Mouse (Mus musculus) CD4-positive, CD25-positive, alpha-beta regulatory T cell, adult 2 months (primary cell): Measurements from ENCODE around the gene Ptprg.
"Not testable (repeated sequence)": the region's sequence is repeated elsewhere in the genome, so short reads cannot be mapped to it uniquely, and the experiment has no call there.

Experiments used
- DNase-seq: peaks from one replicate; pipeline ENCODE4 v3.0.0-alpha.2; 2012; ENCODE audit warnings: low read depth, low spot score

The Ptprg gene

GRCm38 (mm10) chr14:12199956-12200950 is 646.9 kb downstream of the Ptprg start:
- no peak for DNase-seq

DNA sequence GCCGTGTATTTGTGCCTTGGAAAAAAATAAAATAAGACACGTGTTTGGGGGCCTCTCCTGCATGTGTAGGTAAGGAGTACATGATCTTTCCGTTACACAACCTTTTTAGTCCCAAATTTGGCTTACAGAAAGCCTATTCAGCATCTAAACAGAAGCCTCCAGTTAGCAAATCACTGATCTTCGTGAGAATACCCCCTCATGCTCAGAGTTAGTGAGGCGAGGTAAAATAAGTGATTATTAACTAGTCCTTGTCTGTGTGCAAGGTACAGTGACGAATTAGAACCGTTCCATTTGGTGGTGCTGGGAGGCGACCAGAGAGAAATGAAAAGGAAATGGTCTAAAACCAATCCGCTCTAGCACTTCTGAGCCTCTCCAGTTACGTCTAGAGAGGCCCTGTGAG is 648.9 kb downstream of the Ptprg start:
- DNase-seq: no peak

DNA sequence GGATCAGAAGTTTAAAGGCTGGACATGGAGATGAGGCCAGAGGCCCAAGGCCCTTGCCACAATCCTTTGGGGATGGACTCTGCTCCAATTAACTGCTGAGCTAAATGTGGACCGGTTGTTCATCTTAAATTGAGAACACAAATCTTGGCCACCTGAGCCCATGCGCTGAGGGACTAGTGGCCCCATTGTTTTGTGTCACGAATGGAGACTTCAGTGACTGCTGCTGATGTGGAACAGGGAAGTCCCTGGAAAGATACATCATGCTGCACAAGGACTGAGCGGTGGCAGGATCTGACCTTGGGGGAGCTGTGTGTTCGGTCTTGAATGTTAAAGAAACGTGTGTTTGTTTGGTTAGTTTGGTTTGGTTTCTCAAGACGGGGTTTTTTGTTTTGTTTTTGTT is 649.7 kb downstream of the Ptprg start:
- no peak for DNase-seq

DNA sequence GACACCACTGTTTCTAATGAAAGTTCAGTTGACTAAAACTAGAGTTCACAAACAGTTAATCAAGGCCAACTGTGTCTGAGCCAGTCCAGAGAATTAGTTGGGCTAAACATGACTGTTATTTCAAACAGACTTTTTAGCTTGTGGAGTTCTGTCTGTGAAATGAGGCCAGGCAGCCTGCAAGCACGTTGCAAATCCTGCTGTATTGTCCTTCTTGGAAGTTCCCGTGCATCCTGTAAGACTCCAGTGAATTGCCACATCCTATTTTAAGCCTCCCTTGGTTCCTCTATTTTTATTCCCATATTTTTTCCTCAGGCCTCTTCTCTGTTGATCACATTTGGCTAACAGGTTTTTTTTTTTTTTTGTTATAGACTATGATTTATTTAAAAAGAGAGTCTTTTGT is 652.8 kb downstream of the Ptprg start:
- no peak for DNase-seq

- DNase-seq: peak; percentile 22
Observed at GRCm38 (mm10) chr14:12208554-12208953, 655.2 kb downstream of the Ptprg start.

- no peak for DNase-seq
Observed at GRCm38 (mm10) chr14:12218544-12219150, 665.3 kb downstream of the Ptprg start.

GRCm38 (mm10) chr14:12219877-12220276 is 666.5 kb downstream of the Ptprg start:
- DNase-seq: no peak

GRCm38 (mm10) chr14:12220540-12220939 is 667.2 kb downstream of the Ptprg start:
- DNase-seq: no peak

DNA sequence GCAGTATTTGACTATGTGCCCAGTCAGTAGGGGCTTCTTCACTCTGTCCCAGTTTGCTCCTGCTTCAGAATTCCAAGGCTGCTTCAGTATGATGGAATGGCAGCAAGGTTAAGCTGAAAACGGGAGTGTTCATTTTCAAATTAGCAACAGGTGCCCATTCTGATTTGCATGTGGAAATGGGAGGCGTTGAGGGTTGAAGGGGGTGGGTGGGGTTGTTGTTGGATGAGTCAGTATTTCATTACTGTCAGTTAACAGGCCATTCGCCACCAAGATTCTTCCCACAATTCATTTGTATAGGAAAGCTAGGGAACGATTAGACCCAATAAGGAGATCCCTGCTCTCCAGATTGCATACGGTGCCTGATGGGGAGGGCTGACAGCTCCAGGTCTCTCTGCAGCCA is 668.2 kb downstream of the Ptprg start:
- DNase-seq: no peak

- no peak for DNase-seq
Observed at GRCm38 (mm10) chr14:12243726-12244125, 690.4 kb downstream of the Ptprg start.

GRCm38 (mm10) chr14:12276031-12276430 is 722.7 kb downstream of the Ptprg start:
- DNase-seq: no peak

GRCm38 (mm10) chr14:12283641-12284040 is 730.3 kb downstream of the Ptprg start, which contains the start of gene Gm49355:
Gene Gm49355 (plus strand): TSS chr14:12283976.
- no peak for DNase-seq

DNA sequence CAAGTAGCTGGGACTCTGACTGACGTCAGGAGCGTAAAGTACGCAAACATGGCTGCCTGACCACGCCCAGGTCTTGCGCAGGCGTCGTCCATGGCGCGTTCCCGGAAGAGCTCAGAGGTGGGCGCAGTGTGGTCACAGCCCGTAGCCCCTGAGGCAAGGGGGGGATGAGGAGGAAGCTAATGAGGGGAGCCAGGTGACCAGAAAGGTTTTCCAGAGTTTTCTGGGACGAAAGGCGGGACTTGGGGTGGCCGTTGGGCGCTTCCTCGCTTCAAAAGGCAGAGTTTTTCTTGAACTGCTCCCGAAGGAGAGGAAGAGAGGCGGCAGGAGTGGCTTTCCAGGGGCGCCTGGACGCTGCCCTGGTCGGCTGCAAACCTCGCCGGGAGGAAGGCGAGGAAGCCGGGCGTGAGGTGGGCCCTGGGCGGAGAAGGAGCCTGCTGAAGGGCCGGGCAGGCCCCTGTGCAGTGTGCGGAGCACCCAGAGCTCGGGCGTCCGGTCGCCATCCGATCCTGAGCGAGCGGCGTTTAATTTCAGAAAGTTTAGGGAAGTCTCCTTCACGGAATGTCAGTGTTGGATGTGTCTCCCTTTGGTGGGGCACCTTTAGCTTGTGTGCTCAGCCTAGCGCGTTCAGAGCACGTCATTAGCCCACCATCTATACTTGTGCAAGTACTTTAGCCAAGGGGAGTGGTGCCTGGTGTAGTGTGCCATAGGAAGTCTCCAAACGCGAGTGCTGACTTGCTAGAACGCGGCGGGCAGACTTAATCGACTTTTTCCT is 731.0 kb downstream of the Ptprg start, which contains the start of gene 3830406C13Rik:
Gene 3830406C13Rik, plus strand, starts transcription at position 33 of the 772 bp plus-strand sequence.
- peak; percentile 90 for DNase-seq

DNA sequence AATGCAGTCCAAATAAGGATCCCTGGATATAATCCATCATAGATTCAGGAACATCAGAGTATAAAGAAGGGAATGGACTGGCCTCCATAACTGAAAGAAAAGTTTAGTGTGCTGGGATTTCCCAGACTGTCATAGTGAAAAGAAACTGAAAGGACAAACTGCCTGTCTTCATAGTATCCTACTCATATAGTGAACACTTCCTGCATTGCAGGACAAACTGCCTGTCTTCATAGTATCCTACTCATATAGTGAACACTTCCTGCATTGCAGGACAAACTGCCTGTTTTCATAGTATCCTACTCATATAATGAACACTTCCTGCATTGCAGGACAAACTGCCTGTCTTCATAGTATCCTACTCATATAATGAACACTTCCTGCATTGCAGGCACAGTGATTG is 736.4 kb downstream of the Ptprg start:
- DNase-seq: not testable (repeated sequence)
